Mouse (Mus musculus): ENCODE results near the gene Hspa1l. TPM values are rescaled to one million over a fixed set of nuclear protein-coding genes. Genes with fewer than 3 reads are reported as not detected.
A peak's percentile ranks its signal among the peaks of the same experiment; 100 is the strongest.
"Not testable (repeated sequence)": the region's sequence is repeated elsewhere in the genome, so short reads cannot be mapped to it uniquely, and the experiment has no call there.

Gene Hspa1l
- total RNA-seq (2018; cell fraction: chromatin; rRNA removed), result under 1 TPM in 16 of 26 experiments, not detected in 10; 0.33 to 0.86 (median 0.56) TPM
- total RNA-seq (2018; cell fraction: cytosol; rRNA removed), result 1 to 10 TPM in 24 of 26 experiments, under 1 TPM in 2; 0.57 to 2.0 (median 1.3) TPM
- total RNA-seq (2018; cell fraction: nucleus; rRNA removed), result 1 to 10 TPM in 7 of 26 experiments, under 1 TPM in 18, not detected in 1; 0.23 to 1.8 (median 0.72) TPM
- 0.47 to 1.7 TPM (median 0.96 TPM) in 3 replicates for polyA plus RNA-seq (2018)

DNA sequence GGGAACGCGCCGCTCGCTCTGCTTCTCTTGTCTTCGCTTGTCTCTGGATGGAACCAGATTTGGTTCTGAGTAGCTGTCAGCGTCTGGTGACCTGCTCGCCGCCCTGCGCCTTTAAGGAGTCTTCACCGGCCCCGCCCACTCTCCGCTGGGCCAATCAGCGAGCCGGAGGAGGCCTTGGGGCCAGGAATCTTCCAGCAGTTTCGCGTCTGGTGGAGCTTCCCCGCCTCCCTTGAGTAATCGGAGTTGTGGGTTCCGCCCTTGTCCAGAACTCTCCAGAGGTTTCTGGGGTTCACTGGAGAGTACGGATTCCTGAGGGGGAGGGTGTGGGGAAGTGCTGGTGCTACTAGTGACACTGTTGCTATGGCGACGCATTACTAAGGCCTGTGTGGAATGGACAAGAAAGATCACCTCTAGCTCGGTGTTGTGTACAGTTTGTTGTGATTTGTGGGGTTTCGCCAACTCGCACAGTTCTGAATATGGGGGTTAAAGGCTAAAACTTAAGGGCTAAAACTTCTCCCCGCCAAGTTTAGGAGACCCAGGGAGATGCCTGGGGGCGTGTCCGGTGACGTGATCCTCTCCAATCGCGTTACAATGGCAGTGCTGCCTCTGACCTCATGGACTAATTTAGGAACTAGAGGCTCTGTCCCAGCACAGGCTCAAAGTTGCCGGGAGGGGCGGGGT is at the start of gene Hspa1l, which contains the start of gene Hspa1a:
Gene Hspa1l, plus strand, starts transcription at position 635 of the 681 bp plus-strand sequence.
Gene Hspa1a, minus strand, starts transcription at position 88 of the 681 bp plus-strand sequence.
- H3K79me2 ChIP-seq (ENCODE audit: inconsistent target); H3K36me3 ChIP-seq (ENCODE audit: inconsistent target): not testable (repeated sequence)
- H3K27ac ChIP-seq, result peak within 1 kb of the TSS; percentile 57
- peak within 1 kb of the TSS; percentile 20; the same call in 1 of the 2 replicates for H3K4me3 ChIP-seq (ENCODE audit: inconsistent target)
- under 1% methylated on average over 21 of the region's 33 CpGs for WGBS (ENCODE audit: missing documents)

- WGBS (ENCODE audit: missing documents), result 80% methylated on average over 6 of the region's 6 CpGs
- H3K79me2 ChIP-seq (ENCODE audit: inconsistent target), result no peaks in the 10 kb centered on the region
- H3K4me3 ChIP-seq (ENCODE audit: inconsistent target), result no peak overlapping the region
- H3K36me3 ChIP-seq (ENCODE audit: inconsistent target), result no peaks in the 10 kb centered on the region
- no peak overlapping the region for H3K27ac ChIP-seq
Measured at GRCm38 (mm10) chr17:34922939-34923338, 49.6 kb upstream of the Hspa1l start.

DNA sequence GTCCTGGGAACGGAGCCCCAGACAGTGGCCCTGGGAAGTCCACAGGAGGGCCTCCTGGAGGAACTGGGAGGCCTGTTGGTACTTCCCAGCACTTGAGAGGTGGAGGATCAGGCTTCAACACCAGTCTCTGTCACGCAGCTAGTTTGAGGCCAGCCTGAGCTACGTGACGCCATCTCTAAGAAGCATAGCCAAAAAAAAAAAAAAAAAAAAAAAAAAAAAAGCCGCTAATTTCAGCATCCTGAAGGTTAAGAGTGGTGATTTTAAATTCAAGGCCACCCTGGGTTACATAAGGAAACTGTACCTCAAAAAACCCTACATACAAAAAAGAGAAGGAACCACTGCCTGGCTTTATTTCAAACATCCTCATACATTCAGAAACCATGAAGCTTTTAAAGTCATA is 48.2 kb upstream of the Hspa1l start:
- H3K27ac ChIP-seq, result peak overlapping the region; percentile 78
- H3K36me3 ChIP-seq (ENCODE audit: inconsistent target), result no peaks in the 10 kb centered on the region
- no peak overlapping the region for H3K4me3 ChIP-seq (ENCODE audit: inconsistent target)
- no peaks in the 10 kb centered on the region for H3K79me2 ChIP-seq (ENCODE audit: inconsistent target)
- WGBS (ENCODE audit: missing documents), result 86% methylated on average over 1 of the region's 5 CpGs

DNA sequence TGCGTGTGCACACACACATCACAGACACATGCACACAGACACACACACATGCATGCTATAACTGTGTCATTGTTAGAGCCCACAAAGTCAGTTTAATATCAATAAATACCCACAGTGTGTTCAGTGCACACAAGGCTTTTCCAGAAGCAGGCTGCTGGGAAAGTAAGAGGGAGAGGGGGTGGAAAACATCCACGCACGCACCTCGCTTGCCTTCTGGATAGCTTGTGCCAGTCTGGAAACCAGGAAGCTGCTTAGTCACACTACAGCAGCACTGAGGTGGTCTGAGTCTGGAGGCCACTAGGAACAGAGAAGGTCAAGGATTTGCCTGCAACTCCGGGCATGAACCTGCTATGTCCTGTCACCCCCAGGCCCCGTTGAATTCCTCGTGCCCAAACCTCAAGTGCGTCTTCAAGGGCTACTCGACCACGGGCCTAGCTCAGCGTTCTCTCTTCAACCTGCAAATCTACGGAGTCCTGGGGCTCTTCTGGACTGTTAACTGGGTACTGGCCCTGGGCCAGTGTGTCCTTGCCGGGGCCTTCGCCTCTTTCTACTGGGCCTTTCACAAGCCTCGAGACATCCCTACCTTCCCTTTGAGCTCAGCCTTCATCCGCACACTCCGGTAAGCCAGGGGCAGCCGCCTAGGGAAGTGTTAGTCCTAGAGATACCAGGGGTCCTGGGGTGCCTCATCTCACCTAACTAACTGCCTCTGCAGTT is 45.0 kb upstream of the Hspa1l start:
- 93% methylated on average over 18 of the region's 18 CpGs for WGBS (ENCODE audit: missing documents)
- Histone ChIP-seq H3K36me3 (ENCODE audit: inconsistent target) (0 out of 2 replicates have a peak, but pooled peaks cover under 1% of the 10 kb centered on the region), H3K27ac (no peak overlapping the region), H3K79me2 (ENCODE audit: inconsistent target) (peaks cover 13% of the 10 kb centered on the region), H3K4me3 (ENCODE audit: inconsistent target) (no peak overlapping the region)

DNA sequence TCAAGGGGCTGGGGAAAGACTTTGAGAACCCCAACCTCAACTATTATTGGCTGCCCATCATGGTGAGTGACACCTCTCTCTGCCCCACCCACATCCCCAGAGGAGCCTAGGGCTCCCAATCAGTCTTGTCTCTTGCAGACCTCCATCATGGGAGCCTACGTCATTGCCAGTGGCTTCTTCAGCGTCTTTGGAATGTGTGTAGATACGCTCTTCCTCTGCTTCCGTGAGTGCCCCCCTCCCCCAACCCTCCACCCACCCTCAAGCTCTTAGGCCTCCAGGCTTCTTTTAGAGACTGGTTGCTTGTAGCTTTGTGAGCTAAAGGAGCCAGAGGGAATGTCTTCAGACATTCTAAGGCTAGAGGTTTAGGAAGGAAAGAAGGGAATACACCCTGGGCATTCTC is 43.7 kb upstream of the Hspa1l start:
- Histone ChIP-seq H3K27ac (no peak overlapping the region), H3K4me3 (ENCODE audit: inconsistent target) (no peak overlapping the region)
- 85% methylated on average over 4 of the region's 4 CpGs for WGBS (ENCODE audit: missing documents)

DNA sequence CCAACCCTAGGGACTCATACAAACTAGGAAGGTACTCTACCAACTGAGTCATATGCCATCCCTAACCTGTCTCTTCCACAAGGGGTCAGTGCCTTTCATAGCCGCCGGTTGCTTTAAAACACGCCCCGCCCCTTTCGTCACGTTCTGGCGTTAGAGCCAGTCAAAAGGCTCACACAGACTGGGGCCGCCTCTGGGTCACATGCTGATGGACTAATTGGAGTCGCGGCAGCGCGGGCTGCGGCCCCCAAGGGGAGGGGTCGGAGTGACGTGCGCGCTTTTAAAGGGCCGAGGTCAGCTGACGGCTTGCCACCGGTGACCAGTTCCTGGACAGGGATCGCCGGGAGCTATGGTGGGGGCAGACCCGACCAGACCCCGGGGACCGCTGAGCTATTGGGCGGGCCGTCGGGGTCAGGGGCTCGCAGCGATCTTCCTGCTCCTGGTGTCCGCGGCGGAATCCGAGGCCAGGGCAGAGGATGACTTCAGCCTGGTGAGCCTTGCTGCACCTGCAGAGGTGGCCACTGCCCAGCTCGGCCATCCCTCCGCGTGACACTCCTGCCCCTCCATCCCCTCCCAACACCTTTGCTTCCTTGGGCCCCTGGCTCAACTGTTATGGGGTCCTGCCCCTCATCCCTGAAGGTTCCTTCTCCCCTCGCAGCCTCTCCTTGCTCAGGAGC is 41.3 kb upstream of the Hspa1l start, which contains the start of gene Neu1:
Gene Neu1, plus strand, starts transcription at position 193 of the 674 bp plus-strand sequence.
- Histone ChIP-seq H3K36me3 (ENCODE audit: inconsistent target) (peaks cover 35% of the 10 kb centered on the region), H3K4me3 (ENCODE audit: inconsistent target) (peak within 1 kb of the TSS; percentile 99), H3K79me2 (ENCODE audit: inconsistent target) (peaks cover 48% of the 10 kb centered on the region), H3K27ac (peak within 1 kb of the TSS; percentile 78)
- whole genome bisulfite sequencing (ENCODE audit: missing documents), result under 1% methylated on average over 37 of the region's 38 CpGs

More for the DNA sequence above, 43.7 kb upstream of the Hspa1l start:
- H3K79me2 ChIP-seq (ENCODE audit: inconsistent target), result peaks cover 27% of the 10 kb centered on the region
- peaks cover 14% of the 10 kb centered on the region; the same call in 1 of the 2 replicates for H3K36me3 ChIP-seq (ENCODE audit: inconsistent target)

GRCm38 (mm10) chr17:34931735-34932098 is 40.8 kb upstream of the Hspa1l start:
- H3K27ac ChIP-seq, result peak overlapping the region; percentile 78
- H3K4me3 ChIP-seq (ENCODE audit: inconsistent target), result peak overlapping the region; percentile 99
- peaks cover 48% of the 10 kb centered on the region for H3K79me2 ChIP-seq (ENCODE audit: inconsistent target)
- 9% methylated on average over 14 of the region's 14 CpGs for WGBS (ENCODE audit: missing documents)
- peaks cover 40% of the 10 kb centered on the region for H3K36me3 ChIP-seq (ENCODE audit: inconsistent target)

- whole genome bisulfite sequencing (ENCODE audit: missing documents), result 51% methylated on average over 8 of the region's 8 CpGs
- peak overlapping the region; percentile 99 for H3K4me3 ChIP-seq (ENCODE audit: inconsistent target)
- peaks cover 41% of the 10 kb centered on the region for H3K36me3 ChIP-seq (ENCODE audit: inconsistent target)
- H3K79me2 ChIP-seq (ENCODE audit: inconsistent target), result peaks cover 48% of the 10 kb centered on the region
- peak overlapping the region; percentile 78 for H3K27ac ChIP-seq
Measured at GRCm38 (mm10) chr17:34932287-34932686, 40.2 kb upstream of the Hspa1l start.

DNA sequence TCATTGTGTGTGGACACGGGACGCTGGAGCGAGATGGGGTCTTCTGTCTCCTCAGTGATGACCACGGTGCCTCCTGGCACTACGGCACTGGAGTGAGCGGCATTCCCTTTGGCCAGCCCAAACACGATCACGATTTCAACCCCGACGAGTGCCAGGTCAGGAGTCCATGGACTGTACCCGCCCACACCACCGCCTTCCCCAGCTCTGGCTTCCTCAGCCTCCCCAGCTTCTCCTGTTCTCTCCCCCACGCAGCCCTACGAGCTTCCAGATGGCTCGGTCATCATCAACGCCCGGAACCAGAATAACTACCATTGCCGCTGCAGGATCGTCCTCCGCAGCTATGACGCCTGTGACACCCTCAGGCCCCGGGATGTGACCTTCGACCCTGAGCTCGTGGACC is 38.5 kb upstream of the Hspa1l start:
- H3K27ac ChIP-seq, result no peak overlapping the region
- WGBS (ENCODE audit: missing documents), result 86% methylated on average over 23 of the region's 24 CpGs
- H3K79me2 ChIP-seq (ENCODE audit: inconsistent target), result peaks cover 48% of the 10 kb centered on the region
- H3K36me3 ChIP-seq (ENCODE audit: inconsistent target), result peaks cover 41% of the 10 kb centered on the region
- no peak overlapping the region for H3K4me3 ChIP-seq (ENCODE audit: inconsistent target)

- Histone ChIP-seq H3K36me3 (ENCODE audit: inconsistent target) (peaks cover 41% of the 10 kb centered on the region), H3K27ac (0 out of 2 replicates have a peak overlapping the region, but pooled peaks have one; percentile 15), H3K4me3 (ENCODE audit: inconsistent target) (no peak overlapping the region), H3K79me2 (ENCODE audit: inconsistent target) (peaks cover 48% of the 10 kb centered on the region)
- WGBS (ENCODE audit: missing documents), result 37% methylated on average over 8 of the region's 8 CpGs
Measured at GRCm38 (mm10) chr17:34934830-34935229, 37.7 kb upstream of the Hspa1l start.

DNA sequence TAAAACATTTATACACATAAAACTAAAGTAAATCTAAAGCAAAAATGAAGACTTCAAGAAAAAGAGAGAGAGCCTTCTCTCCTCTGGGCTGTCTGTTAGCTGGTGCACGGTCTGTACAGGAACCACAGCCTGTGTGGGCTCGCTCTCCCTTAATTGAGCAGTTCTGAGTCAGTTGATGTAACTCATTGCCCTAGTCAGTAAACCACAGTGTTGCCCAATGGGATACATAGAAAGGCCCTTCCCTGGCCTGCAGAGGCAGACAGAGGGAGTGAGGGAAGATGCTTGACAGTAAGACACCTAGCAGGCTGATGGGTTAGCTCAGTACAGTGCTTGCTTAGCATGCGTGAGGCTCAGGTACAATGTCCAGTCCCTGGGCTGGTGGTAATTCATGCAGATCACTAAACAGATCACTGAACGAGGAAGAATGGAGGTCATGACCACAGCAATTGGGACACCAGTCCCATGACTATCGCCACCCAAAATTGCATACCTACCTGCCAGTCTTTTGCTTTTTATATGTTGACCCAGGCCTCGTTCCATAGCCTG is 34.5 kb upstream of the Hspa1l start:
- no peak overlapping the region for H3K27ac ChIP-seq
- H3K36me3 ChIP-seq (ENCODE audit: inconsistent target), result peaks cover 35% of the 10 kb centered on the region
- no peak overlapping the region for H3K4me3 ChIP-seq (ENCODE audit: inconsistent target)
- H3K79me2 ChIP-seq (ENCODE audit: inconsistent target), result peaks cover 29% of the 10 kb centered on the region
- 47% methylated on average over 6 of the region's 6 CpGs for WGBS (ENCODE audit: missing documents)

GRCm38 (mm10) chr17:34941344-34942041 is 31.0 kb upstream of the Hspa1l start:
- no peak overlapping the region for H3K4me3 ChIP-seq (ENCODE audit: inconsistent target)
- no peak overlapping the region for H3K27ac ChIP-seq
- 83% methylated on average over 15 of the region's 15 CpGs for WGBS (ENCODE audit: missing documents)
- H3K79me2 ChIP-seq (ENCODE audit: inconsistent target), result no peaks in the 10 kb centered on the region
- H3K36me3 ChIP-seq (ENCODE audit: inconsistent target), result peaks cover 2% of the 10 kb centered on the region; the same call in 1 of the 2 replicates

- no peak overlapping the region for H3K27ac ChIP-seq
- H3K4me3 ChIP-seq (ENCODE audit: inconsistent target), result no peak overlapping the region
- no peaks in the 10 kb centered on the region for H3K79me2 ChIP-seq (ENCODE audit: inconsistent target)
- WGBS (ENCODE audit: missing documents), result 95% methylated on average over 4 of the region's 4 CpGs
- H3K36me3 ChIP-seq (ENCODE audit: inconsistent target), result no peaks in the 10 kb centered on the region
Measured at GRCm38 (mm10) chr17:34943128-34943815, 29.2 kb upstream of the Hspa1l start.

All from macrophage (primary cell).